Mouse (Mus musculus) MEL (cell line): ENCODE measurements around the gene Tff3. TPM values are rescaled to one million over a fixed set of nuclear protein-coding genes. Genes with fewer than 3 reads are reported as not detected.

ENCODE experiments used
- DNase-seq: peaks from one replicate; pipeline ENCODE4 v3.0.0; 2011; ENCODE audit warnings: low read depth, low spot score
- H3K27ac ChIP-seq: 2 replicates; pipeline ENCODE4 v1.5.1; 2012; ENCODE audit warnings: low read depth, mild to moderate bottlenecking, control low read depth, low read length, moderate library complexity; ENCODE audit not compliant: control insufficient read depth
- H3K27me3 ChIP-seq, 2 experiments: fragments of 150-350 bp in 1 of 2; sonication (generic) in 1 of 2; 2 replicates each; pipeline ENCODE4 v1.6.1; 2012; ENCODE audit warnings: low read length in 2 of 2, mild to moderate bottlenecking in 2 of 2, improper control_type of control experiment in 1 of 2, moderate library complexity in 1 of 2; ENCODE audit not compliant: insufficient read depth in 2 of 2, control insufficient read depth in 1 of 2
- H3K36me3 ChIP-seq, 2 experiments: 2 replicates each; pipeline ENCODE4 v1.6.1; 2012 to 2014; ENCODE audit warnings: low read length in 2 of 2, improper control_type of control experiment in 1 of 2, inconsistent platforms in 1 of 2, mild to moderate bottlenecking in 1 of 2; ENCODE audit not compliant: insufficient read depth in 2 of 2, control insufficient read depth in 1 of 2
- H3K4me1 ChIP-seq, 2 experiments: fragments of 150-350 bp in 1 of 2; sonication (generic) in 1 of 2; 2 replicates each; pipeline ENCODE4 v1.6.1; 2012; ENCODE audit warnings: low read length in 2 of 2, improper control_type of control experiment in 1 of 2, mild to moderate bottlenecking in 1 of 2; ENCODE audit not compliant: insufficient read depth in 2 of 2, control insufficient read depth in 1 of 2
- H3K4me3 ChIP-seq, 2 experiments: fragments of 150-350 bp in 1 of 2; sonication (generic) in 1 of 2; 2 replicates each; pipeline ENCODE4 v1.5.1; 2012; ENCODE audit warnings: low read depth in 2 of 2, low read length in 2 of 2, mild to moderate bottlenecking in 2 of 2, moderate library complexity in 2 of 2, control low read depth in 1 of 2, improper control_type of control experiment in 1 of 2; ENCODE audit not compliant: control insufficient read depth in 1 of 2, insufficient read depth in 1 of 2
- H3K79me2 ChIP-seq: 2 replicates; pipeline ENCODE4 v1.6.1; 2012; ENCODE audit warnings: mild to moderate bottlenecking, low read length, moderate library complexity; ENCODE audit not compliant: control insufficient read depth, poor library complexity, insufficient read depth
- H3K9ac ChIP-seq: 2 replicates; pipeline ENCODE4 v1.6.1; 2012; ENCODE audit warnings: low read depth, mild to moderate bottlenecking, control low read depth, low read length, moderate library complexity; ENCODE audit not compliant: control insufficient read depth, poor library complexity, severe bottlenecking
- H3K9me3 ChIP-seq: fragments of 150-350 bp; sonication (generic); replicated peaks from 2 replicates; pipeline ENCODE4 v1.6.1; 2012; ENCODE audit warnings: mild to moderate bottlenecking, low read length, improper control_type of control experiment, moderate library complexity; ENCODE audit not compliant: insufficient read depth
- BHLHE40 ChIP-seq: IDR thresholded peaks from 2 replicates; pipeline ENCODE4 v1.6.1; 2012; ENCODE audit warnings: low read depth, mild to moderate bottlenecking, inconsistent platforms, low read length, improper control_type of control experiment, borderline replicate concordance
- E2F4 ChIP-seq: IDR thresholded peaks from 2 replicates; pipeline ENCODE4 v1.6.1; 2011; ENCODE audit warnings: low read depth, low read length, improper control_type of control experiment, borderline replicate concordance
- ELF1 ChIP-seq: IDR thresholded peaks from 2 replicates; pipeline ENCODE4 v1.6.1; 2014; ENCODE audit warnings: low read depth, mild to moderate bottlenecking, inconsistent platforms, low read length, improper control_type of control experiment, moderate library complexity
- EP300 ChIP-seq, 2 experiments: IDR thresholded peaks; 2 replicates each; pipeline ENCODE4 v1.6.1; 2011; ENCODE audit warnings: improper control_type of control experiment in 2 of 2, low read length in 2 of 2, low read depth in 1 of 2, mild to moderate bottlenecking in 1 of 2
- GABPA ChIP-seq: IDR thresholded peaks from 2 replicates; pipeline ENCODE4 v1.6.1; 2012; ENCODE audit warnings: low read depth, mild to moderate bottlenecking, inconsistent platforms, low read length, improper control_type of control experiment, moderate library complexity
- HCFC1 ChIP-seq: IDR thresholded peaks from 2 replicates; pipeline ENCODE4 v1.6.1; 2012; ENCODE audit warnings: low read depth, mild to moderate bottlenecking, inconsistent platforms, low read length, improper control_type of control experiment, moderate library complexity
- JUND ChIP-seq: IDR thresholded peaks from 2 replicates; pipeline ENCODE4 v1.6.1; 2011; ENCODE audit warnings: low read depth, mild to moderate bottlenecking, improper control_type of control experiment, low read length
- MAX ChIP-seq: IDR thresholded peaks from 2 replicates; pipeline ENCODE4 v1.6.1; 2011; ENCODE audit warnings: low read length, improper control_type of control experiment
- MYB ChIP-seq: IDR thresholded peaks from 2 replicates; pipeline ENCODE4 v1.6.1; 2011; ENCODE audit warnings: mild to moderate bottlenecking, low read depth, low read length, improper control_type of control experiment
- MYC ChIP-seq: IDR thresholded peaks from 2 replicates; pipeline ENCODE4 v1.6.1; 2011; ENCODE audit warnings: low read depth, mild to moderate bottlenecking, low read length, improper control_type of control experiment, moderate library complexity
- POLR2AphosphoS5 ChIP-seq: IDR thresholded peaks from 2 replicates; pipeline ENCODE4 v1.6.1; 2012; ENCODE audit warnings: low read depth, borderline replicate concordance, mild to moderate bottlenecking, inconsistent platforms, low read length, moderate library complexity, mixed read lengths
- RCOR1 ChIP-seq: IDR thresholded peaks from 2 replicates; pipeline ENCODE4 v1.6.1; 2012; ENCODE audit warnings: low read depth, mild to moderate bottlenecking, inconsistent platforms, low read length, improper control_type of control experiment
- SIN3A ChIP-seq: IDR thresholded peaks from 2 replicates; pipeline ENCODE4 v1.6.1; 2012; ENCODE audit warnings: low read length, improper control_type of control experiment, inconsistent platforms
- TAL1 ChIP-seq: IDR thresholded peaks from 2 replicates; pipeline ENCODE4 v1.6.1; 2012; ENCODE audit warnings: mild to moderate bottlenecking, inconsistent platforms, low read length, moderate library complexity, mixed read lengths
- UBTF ChIP-seq: IDR thresholded peaks from 2 replicates; pipeline ENCODE4 v1.6.1; 2012; ENCODE audit warnings: low read depth, mild to moderate bottlenecking, inconsistent platforms, low read length, improper control_type of control experiment, moderate library complexity, borderline replicate concordance; ENCODE audit not compliant: insufficient read depth
- USF2 ChIP-seq, 2 experiments: IDR thresholded peaks; 2 replicates each; pipeline ENCODE4 v1.6.1; 2011 to 2012; ENCODE audit warnings: improper control_type of control experiment in 2 of 2, low read length in 2 of 2, borderline replicate concordance in 1 of 2, inconsistent platforms in 1 of 2, low read depth in 1 of 2, mild to moderate bottlenecking in 1 of 2; ENCODE audit not compliant: insufficient read depth in 1 of 2
- ZC3H11A ChIP-seq: IDR thresholded peaks from 2 replicates; pipeline ENCODE4 v1.6.1; 2012; ENCODE audit warnings: low read depth, mild to moderate bottlenecking, inconsistent platforms, low read length, improper control_type of control experiment
- ZKSCAN1 ChIP-seq: IDR thresholded peaks from 2 replicates; pipeline ENCODE4 v1.6.1; 2012; ENCODE audit warnings: low read depth, mild to moderate bottlenecking, inconsistent platforms, low read length, improper control_type of control experiment, moderate library complexity
- ZNF384 ChIP-seq: IDR thresholded peaks from 2 replicates; pipeline ENCODE4 v1.6.1; 2012; ENCODE audit warnings: low read depth, mild to moderate bottlenecking, inconsistent platforms, low read length, improper control_type of control experiment
- polyA plus RNA-seq, 2 experiments: library from polyadenylated mRNA; stranded (reverse) in 1 of 2; unstranded in 1 of 2; fragments of >175 nt in 1 of 2; fragments of >200 nt in 1 of 2; gene quantifications; 2 replicates each; pipeline versions ENCODE4 v1.2.1 to v1.2.4; 2012; ENCODE audit warnings: low replicate concordance in 2 of 2, low read depth in 1 of 2; ENCODE audit not compliant: insufficient read length in 2 of 2, insufficient read depth in 1 of 2, missing spikeins in 1 of 2
- total RNA-seq: library from RNA; depleted of rRNA; stranded (reverse); fragments of 300-350 nt; gene quantifications from 2 replicates; pipeline ENCODE4 v1.2.3, GENCODE M21; 2012

Tff3 gene
- total and polyA plus RNA-seq, 3 experiments = not detected

DNA sequence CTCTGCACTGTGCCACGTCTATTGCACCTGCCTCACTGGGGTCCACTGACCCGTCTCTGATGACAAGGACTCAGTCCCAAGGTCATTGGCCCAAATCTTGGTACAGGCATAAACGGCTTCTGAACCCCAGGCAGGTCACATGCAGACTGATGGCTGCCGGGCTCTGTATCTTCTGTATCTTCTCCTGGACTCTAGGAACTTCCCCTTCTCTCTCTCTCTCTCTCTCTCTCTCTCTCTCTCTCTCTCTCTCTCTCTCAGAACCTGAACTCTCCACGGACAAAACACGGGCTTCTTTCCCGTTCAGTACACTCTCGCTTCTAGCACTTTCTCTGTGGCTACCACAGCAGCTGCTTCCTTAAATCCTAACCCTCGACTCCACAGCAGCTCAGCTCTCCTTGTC lies 16.6 kb upstream of the Tff3 start:
- TF ChIP-seq ZNF384 = no peak
- peak; percentile 91 for TF ChIP-seq JUND
- Histone ChIP-seq H3K9ac (no peak overlapping the region), H3K9me3 (no peaks in the 10 kb centered on the region), H3K4me3 (no peak overlapping the region), H3K36me3 (no peaks in the 10 kb centered on the region), H3K79me2 (no peaks in the 10 kb centered on the region), H3K27ac (no peak overlapping the region), H3K4me1 (no peaks in the 10 kb centered on the region), H3K27me3 (peaks cover 2 to 11% of the 10 kb centered on the region in 2 experiments; a peak in 3 of 4 replicates)
- DNase-seq = no peak

DNA sequence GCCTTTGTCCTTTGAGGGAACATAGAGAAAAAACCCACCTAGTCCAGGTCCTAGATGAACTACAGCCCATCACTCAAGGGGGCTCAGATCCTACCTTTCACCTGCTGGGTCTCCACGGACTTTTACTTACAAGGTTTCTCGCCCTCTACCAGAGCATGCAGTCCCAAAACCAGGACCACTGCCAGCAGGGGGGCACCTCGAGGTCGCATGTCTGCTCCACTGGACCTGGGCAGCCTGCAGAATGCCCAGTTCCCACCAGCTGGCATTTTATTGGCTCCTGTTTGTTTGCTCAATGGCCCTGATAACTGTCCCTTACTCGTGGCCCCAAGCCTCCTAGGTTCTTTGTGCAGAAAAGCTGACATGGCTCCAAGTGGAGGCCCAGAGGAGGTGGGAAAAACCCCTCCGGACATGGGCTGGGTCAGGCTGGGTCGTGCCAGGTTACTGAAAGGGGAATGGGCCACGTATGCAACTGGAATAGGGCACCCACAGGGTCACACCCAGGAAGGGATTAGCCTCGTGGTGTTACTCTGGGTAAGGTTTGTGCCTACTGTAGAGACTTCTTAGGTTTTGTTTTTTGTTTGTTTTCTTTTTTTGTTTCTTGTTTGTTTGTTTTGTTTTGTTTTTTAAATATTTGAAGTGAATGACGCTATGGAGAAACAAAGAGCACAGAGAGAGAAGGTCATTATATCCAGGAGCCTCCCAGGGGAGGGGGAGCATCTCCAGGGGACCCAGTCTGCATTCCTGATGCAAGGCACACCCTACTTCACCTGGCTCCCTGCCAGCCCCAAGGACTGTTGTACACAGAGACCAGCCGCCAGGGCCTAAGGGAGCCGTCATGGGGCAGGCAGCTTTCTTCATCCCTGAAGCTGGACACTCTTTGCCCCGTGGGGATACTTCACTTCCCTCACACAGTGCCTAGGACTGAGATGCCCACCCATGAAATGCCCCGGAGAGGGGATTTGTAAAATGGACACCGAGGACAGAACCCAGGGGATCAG lies 14.9 kb upstream of the Tff3 start, which contains the start of gene Tff2:
Gene Tff2 (minus strand): TSS at position 243 of the 998 bp plus-strand sequence.
- no peaks in the 10 kb centered on the region for H3K79me2 ChIP-seq
- no peak within 1 kb of the TSS for H3K4me3 ChIP-seq
- no peaks in the 10 kb centered on the region for H3K36me3 ChIP-seq
- H3K9me3 ChIP-seq = no peaks in the 10 kb centered on the region
- no peak within 1 kb of the TSS for H3K9ac ChIP-seq
- H3K27me3 ChIP-seq = peaks cover 0 to 8% of the 10 kb centered on the region in 2 experiments; a peak in 3 of 4 replicates
- DNase-seq = no peak
- H3K4me1 ChIP-seq = no peaks in the 10 kb centered on the region
- no peak within 1 kb of the TSS for H3K27ac ChIP-seq
- TF ChIP-seq GABPA (no peak), RCOR1 (no peak), MYB (no peak), UBTF (no peak), MYC (no peak), EP300 (IDR thresholded peaks at IDR 0.05; ENCODE audit: low read depth in 1 of 2, low read length in 2 of 2) (no peak), ZKSCAN1 (no peak), POLR2AphosphoS5 (no peak), TAL1 (no peak), BHLHE40 (no peak), HCFC1 (no peak), MAX (no peak), ELF1 (no peak), ZNF384 (no peak), USF2 (IDR thresholded peaks at IDR 0.05; ENCODE audit: borderline replicate concordance in 1 of 2, insufficient read depth in 1 of 2, low read depth in 1 of 2, low read length in 2 of 2) (no peak), SIN3A (no peak), ZC3H11A (no peak), E2F4 (no peak)
